Mouse (Mus musculus): ENCODE data around the gene Mindy4b-ps. TPM values are rescaled to one million over a fixed set of nuclear protein-coding genes. Genes with fewer than 3 reads are reported as not detected.
"Not testable (repeated sequence)": the region's sequence is repeated elsewhere in the genome, so short reads cannot be mapped to it uniquely, and the experiment has no call there.

Gene Mindy4b-ps
- not detected in 2 replicates for polyA plus RNA-seq (2015; fragmentation: Nextera tagmentation; extraction: Ambion mirVana)

DNA sequence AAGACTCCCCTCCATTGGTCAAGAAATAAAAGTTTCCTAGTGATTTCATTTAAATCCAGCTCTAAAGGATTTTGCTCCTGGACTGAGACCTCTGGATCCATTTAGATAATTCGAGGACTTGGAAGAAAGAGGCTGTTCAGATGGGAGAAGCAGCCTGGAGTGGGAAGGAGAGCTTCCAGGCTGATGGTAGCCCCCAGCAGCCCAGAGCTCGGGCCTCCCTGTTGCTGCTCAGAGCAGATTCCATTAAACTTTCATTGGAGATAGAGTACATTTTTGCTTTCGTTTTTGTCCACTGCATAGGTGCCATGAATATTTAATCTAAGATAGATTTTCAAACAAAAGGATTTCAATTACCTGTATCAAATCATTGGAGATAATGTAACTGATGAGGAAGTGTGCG is at the start of gene Mindy4b-ps:
Gene Mindy4b-ps, minus strand, starts transcription at position 101 of the 400 bp plus-strand sequence.
- ATAC-seq (ENCODE audit: low read depth): no peak
- H3K9ac ChIP-seq (ENCODE audit: low read depth, low read length): no peak within 1 kb of the TSS
- no peak within 1 kb of the TSS for H3K27ac ChIP-seq (ENCODE audit: low read length)
- no peaks in the 10 kb centered on the region for H3K4me1 ChIP-seq (ENCODE audit: control insufficient read depth, low read depth, low read length)
- H3K4me3 ChIP-seq (ENCODE audit: low read depth, low read length): no peak within 1 kb of the TSS
- WGBS (ENCODE audit: insufficient replicate concordance): 54% methylated on average over 4 of the region's 4 CpGs
- no peak within 1 kb of the TSS for H3K4me2 ChIP-seq (ENCODE audit: low read depth, low read length)
- no peaks in the 10 kb centered on the region for H3K9me3 ChIP-seq (replicated peaks; ENCODE audit: control insufficient read depth, low read length)
- no peaks in the 10 kb centered on the region for H3K27me3 ChIP-seq (ENCODE audit: control insufficient read depth, insufficient read depth, low read depth, low read length)
- H3K36me3 ChIP-seq (ENCODE audit: control insufficient read depth, insufficient read depth): no peaks in the 10 kb centered on the region

DNA sequence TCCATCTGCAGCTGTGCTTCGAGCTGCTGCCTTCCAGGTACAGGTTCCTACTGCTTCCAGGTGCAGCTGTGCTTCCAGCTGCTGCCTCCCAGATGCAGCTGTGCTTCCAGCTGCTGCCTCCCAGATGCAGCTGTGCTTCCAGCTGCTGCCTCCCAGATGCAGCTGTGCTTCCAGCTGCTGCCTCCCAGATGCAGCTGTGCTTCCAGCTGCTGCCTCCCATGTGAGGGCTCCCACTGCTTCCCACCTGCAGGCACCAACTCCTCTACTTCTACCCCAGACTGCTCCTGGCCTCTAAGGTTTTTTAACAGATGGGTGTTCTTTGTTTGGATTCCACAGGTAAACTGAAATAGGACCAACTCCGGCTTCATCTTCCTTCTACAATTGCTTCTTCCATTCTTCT is 49.8 kb upstream of the Mindy4b-ps start:
- ATAC-seq (ENCODE audit: low read depth); H3K9me3 ChIP-seq (replicated peaks; ENCODE audit: control insufficient read depth, low read length); H3K36me3 ChIP-seq (ENCODE audit: control insufficient read depth, insufficient read depth); H3K4me1 ChIP-seq (ENCODE audit: control insufficient read depth, low read depth, low read length); H3K27me3 ChIP-seq (ENCODE audit: control insufficient read depth, insufficient read depth, low read depth, low read length); H3K4me2 ChIP-seq (ENCODE audit: low read depth, low read length); H3K9ac ChIP-seq (ENCODE audit: low read depth, low read length); H3K4me3 ChIP-seq (ENCODE audit: low read depth, low read length); H3K27ac ChIP-seq (ENCODE audit: low read length): not testable (repeated sequence)
- WGBS (ENCODE audit: insufficient replicate concordance): 44% methylated on average over 2 of the region's 2 CpGs

DNA sequence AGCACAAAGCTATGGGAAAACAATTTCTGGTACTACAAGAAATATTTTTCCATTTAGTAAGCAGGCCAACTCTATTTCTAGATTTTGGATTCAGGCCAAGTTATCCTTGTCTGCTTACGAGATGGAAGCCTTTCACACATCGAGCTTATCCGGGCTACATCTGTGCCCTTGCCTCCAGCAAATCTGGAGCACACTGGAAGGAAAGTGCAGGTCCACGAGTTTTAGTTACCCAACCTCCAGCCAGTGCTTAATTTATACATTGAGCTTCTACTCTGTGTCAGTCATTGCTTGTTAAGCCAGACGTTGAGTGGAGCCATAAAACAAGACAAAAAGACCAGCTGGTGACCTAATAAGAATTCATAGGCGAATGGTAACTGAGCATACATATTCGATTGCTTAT is 43.6 kb upstream of the Mindy4b-ps start:
- no peaks in the 10 kb centered on the region for H3K9me3 ChIP-seq (replicated peaks; ENCODE audit: control insufficient read depth, low read length)
- ATAC-seq (ENCODE audit: low read depth): no peak
- H3K36me3 ChIP-seq (ENCODE audit: control insufficient read depth, insufficient read depth): no peaks in the 10 kb centered on the region
- no peak overlapping the region for H3K27ac ChIP-seq (ENCODE audit: low read length)
- H3K4me1 ChIP-seq (ENCODE audit: control insufficient read depth, low read depth, low read length): no peaks in the 10 kb centered on the region
- no peaks in the 10 kb centered on the region for H3K27me3 ChIP-seq (ENCODE audit: control insufficient read depth, insufficient read depth, low read depth, low read length)
- H3K9ac ChIP-seq (ENCODE audit: low read depth, low read length): no peak overlapping the region
- WGBS (ENCODE audit: insufficient replicate concordance): 53% methylated on average over 7 of the region's 7 CpGs
- no peak overlapping the region for H3K4me3 ChIP-seq (ENCODE audit: low read depth, low read length)
- no peak overlapping the region for H3K4me2 ChIP-seq (ENCODE audit: low read depth, low read length)

DNA sequence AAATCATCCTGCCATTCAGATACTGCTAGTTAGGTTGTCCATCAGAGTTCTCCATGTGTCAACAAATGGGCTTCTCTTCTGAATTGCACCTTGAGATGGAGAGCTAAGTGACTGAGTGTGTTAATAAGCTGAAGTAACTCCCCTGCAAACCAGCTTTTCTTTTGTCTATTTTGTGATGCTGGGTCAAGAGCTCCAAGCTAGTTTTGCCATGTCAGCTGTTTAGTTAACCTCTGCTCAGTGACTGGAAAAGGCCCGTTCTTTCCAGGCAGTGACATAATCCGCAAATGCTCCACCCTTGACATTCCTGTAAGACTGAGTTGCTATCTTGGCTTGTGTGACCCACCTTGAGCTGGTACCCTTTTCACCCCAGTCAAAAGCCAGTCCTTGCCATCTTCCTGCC is 40.9 kb upstream of the Mindy4b-ps start:
- Histone ChIP-seq H3K4me1 (ENCODE audit: control insufficient read depth, low read depth, low read length) (no peaks in the 10 kb centered on the region), H3K9me3 (replicated peaks; ENCODE audit: control insufficient read depth, low read length) (no peaks in the 10 kb centered on the region), H3K27me3 (ENCODE audit: control insufficient read depth, insufficient read depth, low read depth, low read length) (no peaks in the 10 kb centered on the region), H3K36me3 (ENCODE audit: control insufficient read depth, insufficient read depth) (no peaks in the 10 kb centered on the region), H3K4me2 (ENCODE audit: low read depth, low read length) (no peak overlapping the region), H3K27ac (ENCODE audit: low read length) (no peak overlapping the region), H3K9ac (ENCODE audit: low read depth, low read length) (no peak overlapping the region), H3K4me3 (ENCODE audit: low read depth, low read length) (no peak overlapping the region)
- WGBS (ENCODE audit: insufficient replicate concordance): 53% methylated on average over 2 of the region's 2 CpGs
- ATAC-seq (ENCODE audit: low read depth): no peak

DNA sequence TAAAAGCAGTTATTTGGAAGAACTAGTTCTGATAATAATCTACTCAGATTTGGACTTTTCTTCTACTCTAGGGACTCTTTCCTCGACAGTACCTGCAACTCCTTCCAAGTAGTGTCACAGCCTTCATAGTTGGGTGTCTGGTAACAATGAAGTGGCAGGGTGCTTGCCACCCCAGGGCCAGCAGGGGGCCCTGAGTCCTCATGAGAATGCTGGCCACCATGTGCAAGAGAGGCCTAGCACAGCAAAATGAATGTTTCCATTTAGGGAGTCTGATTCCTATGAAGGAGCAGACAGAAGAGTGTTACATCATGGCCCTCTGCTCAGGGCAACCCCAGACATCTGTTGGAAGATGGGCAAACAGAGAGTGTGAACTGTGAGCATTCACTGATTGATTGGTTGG is 21.3 kb upstream of the Mindy4b-ps start:
- H3K4me2 ChIP-seq (ENCODE audit: low read depth, low read length): no peak overlapping the region
- H3K9me3 ChIP-seq (replicated peaks; ENCODE audit: control insufficient read depth, low read length): no peaks in the 10 kb centered on the region
- no peaks in the 10 kb centered on the region for H3K36me3 ChIP-seq (ENCODE audit: control insufficient read depth, insufficient read depth)
- no peaks in the 10 kb centered on the region for H3K27me3 ChIP-seq (ENCODE audit: control insufficient read depth, insufficient read depth, low read depth, low read length)
- 23% methylated on average over 1 of the region's 1 CpGs for WGBS (ENCODE audit: insufficient replicate concordance)
- H3K27ac ChIP-seq (ENCODE audit: low read length): no peak overlapping the region
- ATAC-seq (ENCODE audit: low read depth): no peak
- no peaks in the 10 kb centered on the region for H3K4me1 ChIP-seq (ENCODE audit: control insufficient read depth, low read depth, low read length)
- no peak overlapping the region for H3K9ac ChIP-seq (ENCODE audit: low read depth, low read length)
- H3K4me3 ChIP-seq (ENCODE audit: low read depth, low read length): no peak overlapping the region

DNA sequence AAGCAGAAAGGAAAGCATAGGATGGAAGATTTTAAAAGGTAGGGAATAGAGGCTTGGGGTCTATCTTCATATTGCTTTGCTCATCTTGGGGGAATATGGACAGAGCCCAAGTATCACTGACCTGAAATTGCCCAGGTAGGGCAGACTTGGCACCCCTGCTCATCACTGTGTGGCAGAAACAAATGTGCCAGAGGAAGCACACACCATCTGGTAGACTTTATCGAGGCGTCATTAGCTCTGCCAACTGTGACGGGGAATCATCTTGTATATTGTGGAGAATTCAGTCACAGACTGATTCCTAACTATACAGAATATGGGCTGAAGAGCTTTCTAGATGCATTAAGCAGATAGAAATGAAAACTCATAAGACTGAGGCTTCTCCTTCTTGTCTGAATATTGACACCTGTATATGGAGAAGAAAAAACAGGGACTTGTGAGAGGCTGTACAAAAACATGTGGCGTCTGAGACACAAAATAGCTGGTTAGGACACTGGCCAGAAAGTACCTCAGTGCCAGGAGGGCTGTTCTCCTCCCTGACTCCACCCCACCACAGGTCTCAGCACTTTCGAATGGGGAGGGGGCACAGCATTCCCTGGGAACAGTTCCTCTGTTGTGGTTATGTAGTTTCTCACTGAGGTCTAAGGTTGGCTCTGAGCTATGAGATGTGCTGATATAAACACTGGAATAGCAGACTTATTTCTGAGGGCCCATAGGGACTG is 11.5 kb upstream of the Mindy4b-ps start:
- H3K36me3 ChIP-seq (ENCODE audit: control insufficient read depth, insufficient read depth): no peaks in the 10 kb centered on the region

DNA sequence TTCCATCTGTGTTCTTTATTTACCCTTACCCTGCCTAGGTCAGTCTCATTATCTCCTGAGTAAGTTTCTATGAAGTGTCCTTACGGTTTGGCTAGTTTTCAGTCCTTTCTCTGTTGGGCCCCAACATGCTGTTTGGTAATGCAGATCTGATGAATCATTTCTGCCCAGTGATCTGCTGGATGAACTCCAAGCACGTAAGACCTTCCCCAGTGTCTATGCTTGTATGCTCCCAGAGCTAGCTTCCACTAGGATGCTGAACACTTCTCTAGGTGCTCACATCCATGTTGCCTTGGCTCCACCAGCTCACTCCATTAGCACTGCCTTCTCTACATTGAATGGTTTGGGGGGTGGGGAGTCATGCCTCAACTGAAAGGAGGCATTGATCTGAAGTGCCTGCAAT is 10.8 kb upstream of the Mindy4b-ps start:
- WGBS (ENCODE audit: insufficient replicate concordance): 55% methylated on average over 2 of the region's 2 CpGs
- H3K9ac ChIP-seq (ENCODE audit: low read depth, low read length): no peak overlapping the region
- no peak for ATAC-seq (ENCODE audit: low read depth)

More for the DNA sequence above, 11.5 kb upstream of the Mindy4b-ps start:
- Histone ChIP-seq H3K27me3 (ENCODE audit: control insufficient read depth, insufficient read depth, low read depth, low read length) (no peaks in the 10 kb centered on the region), H3K9ac (ENCODE audit: low read depth, low read length) (no peak overlapping the region), H3K4me3 (ENCODE audit: low read depth, low read length) (no peak overlapping the region), H3K27ac (ENCODE audit: low read length) (no peak overlapping the region), H3K9me3 (replicated peaks; ENCODE audit: control insufficient read depth, low read length) (no peaks in the 10 kb centered on the region), H3K4me1 (ENCODE audit: control insufficient read depth, low read depth, low read length) (no peaks in the 10 kb centered on the region), H3K4me2 (ENCODE audit: low read depth, low read length) (no peak overlapping the region)
- WGBS (ENCODE audit: insufficient replicate concordance): 53% methylated on average over 5 of the region's 5 CpGs
- ATAC-seq (ENCODE audit: low read depth): no peak

DNA sequence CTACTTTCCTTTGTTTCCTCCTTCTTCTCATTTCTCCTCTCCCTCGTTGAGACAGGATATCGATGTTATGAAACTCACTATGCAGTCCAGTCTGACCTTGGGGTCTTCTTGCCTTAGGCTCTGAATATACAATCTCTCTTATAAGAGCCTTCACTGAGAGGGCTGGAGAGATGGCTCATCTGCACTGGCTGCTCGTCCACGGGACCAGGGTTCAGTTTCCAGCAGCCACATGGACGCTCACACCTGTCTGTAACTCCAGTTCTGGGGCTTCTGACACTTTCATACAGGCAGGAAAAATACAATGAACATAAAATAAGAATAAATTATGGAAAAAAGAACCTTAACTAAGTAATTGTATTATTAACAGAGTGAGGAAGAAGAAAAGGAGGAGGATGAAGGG is 9.5 kb upstream of the Mindy4b-ps start:
- no peak overlapping the region for H3K4me2 ChIP-seq (ENCODE audit: low read depth, low read length)
- no peak for ATAC-seq (ENCODE audit: low read depth)
- H3K9ac ChIP-seq (ENCODE audit: low read depth, low read length): no peak overlapping the region
- no peak overlapping the region for H3K27ac ChIP-seq (ENCODE audit: low read length)
- no peak overlapping the region for H3K4me3 ChIP-seq (ENCODE audit: low read depth, low read length)
- H3K27me3 ChIP-seq (ENCODE audit: control insufficient read depth, insufficient read depth, low read depth, low read length): no peaks in the 10 kb centered on the region
- H3K4me1 ChIP-seq (ENCODE audit: control insufficient read depth, low read depth, low read length): no peaks in the 10 kb centered on the region
- no peaks in the 10 kb centered on the region for H3K9me3 ChIP-seq (replicated peaks; ENCODE audit: control insufficient read depth, low read length)
- H3K36me3 ChIP-seq (ENCODE audit: control insufficient read depth, insufficient read depth): no peaks in the 10 kb centered on the region
- 62% methylated on average over 5 of the region's 5 CpGs for WGBS (ENCODE audit: insufficient replicate concordance)

More for the DNA sequence above, 10.8 kb upstream of the Mindy4b-ps start:
- Histone ChIP-seq H3K4me1 (ENCODE audit: control insufficient read depth, low read depth, low read length) (no peaks in the 10 kb centered on the region), H3K4me3 (ENCODE audit: low read depth, low read length) (no peak overlapping the region), H3K9me3 (replicated peaks; ENCODE audit: control insufficient read depth, low read length) (no peaks in the 10 kb centered on the region), H3K27ac (ENCODE audit: low read length) (no peak overlapping the region), H3K4me2 (ENCODE audit: low read depth, low read length) (no peak overlapping the region), H3K36me3 (ENCODE audit: control insufficient read depth, insufficient read depth) (no peaks in the 10 kb centered on the region), H3K27me3 (ENCODE audit: control insufficient read depth, insufficient read depth, low read depth, low read length) (no peaks in the 10 kb centered on the region)

DNA sequence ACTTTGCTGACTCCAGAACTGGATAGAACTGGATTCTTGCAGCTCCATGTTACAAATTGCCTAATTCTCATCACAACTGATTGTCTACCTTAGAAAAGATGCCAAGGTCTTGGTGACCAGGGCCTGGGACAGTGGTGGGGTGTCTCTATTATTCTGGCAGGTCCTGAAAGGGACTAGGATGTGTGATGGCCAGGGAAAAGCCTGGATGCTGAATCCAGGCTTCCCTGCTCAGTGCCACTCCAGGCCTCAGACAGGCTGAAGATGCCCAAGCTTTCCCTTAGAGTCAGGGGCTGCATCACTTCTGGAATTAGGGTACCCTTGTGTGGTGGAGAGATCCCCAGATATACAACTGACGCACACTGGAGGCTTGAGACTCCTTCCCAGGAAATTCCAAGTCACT is 7.8 kb upstream of the Mindy4b-ps start:
- Histone ChIP-seq H3K9me3 (replicated peaks; ENCODE audit: control insufficient read depth, low read length) (no peaks in the 10 kb centered on the region), H3K9ac (ENCODE audit: low read depth, low read length) (no peak overlapping the region), H3K4me3 (ENCODE audit: low read depth, low read length) (no peak overlapping the region), H3K27me3 (ENCODE audit: control insufficient read depth, insufficient read depth, low read depth, low read length) (no peaks in the 10 kb centered on the region), H3K27ac (ENCODE audit: low read length) (no peak overlapping the region), H3K4me1 (ENCODE audit: control insufficient read depth, low read depth, low read length) (no peaks in the 10 kb centered on the region), H3K36me3 (ENCODE audit: control insufficient read depth, insufficient read depth) (no peaks in the 10 kb centered on the region), H3K4me2 (ENCODE audit: low read depth, low read length) (no peak overlapping the region)
- 50% methylated on average over 1 of the region's 1 CpGs for WGBS (ENCODE audit: insufficient replicate concordance)
- ATAC-seq (ENCODE audit: low read depth): no peak

Data from liver, embryonic 16.5 days (tissue).